ENCODE assay signal across 9 mouse cellular contexts in genomic region chr2:121169173-121169572, GRCm38 (mm10). TPM values are rescaled to one million over a fixed set of nuclear protein-coding genes. Genes with fewer than 3 reads are reported as not detected.
A peak's percentile ranks its signal among the peaks of the same experiment; 100 is the strongest.
DNase-seq lines count a peak whose midpoint lies in the region; ATAC-seq and TF ChIP-seq lines count a peak whose summit lies in the region.
"Had no signal": no experiment of that assay in that cellular context is flagged by ENCODE, and none has a peak within 500 bp of the region (broad histone marks: within the 10 kb centered on the region; RNA-seq: fewer than 3 reads in every experiment).

No protein-coding gene starts in this region.

- peaks cover 33% of the 10 kb centered on the region for H3K36me3 ChIP-seq in heart, embryonic 10.5 days
- H3K36me3 ChIP-seq in MEL (ENCODE audit: control insufficient read depth in 1 of 2, insufficient read depth in 2 of 2, low read length in 2 of 2) (peaks cover 3 to 13% of the 10 kb centered on the region in 2 experiments; a peak in 3 of 4 replicates), macrophage (ENCODE audit: inconsistent target) (peaks cover 35% of the 10 kb centered on the region)
- peaks cover 48% of the 10 kb centered on the region for H3K36me3 ChIP-seq in hindbrain, embryonic 10.5 days

- TF ChIP-seq EP300 in MEL (IDR thresholded peaks at IDR 0.05; ENCODE audit: low read depth in 1 of 2, low read length in 2 of 2), result no peak

- H3K79me2 ChIP-seq in MEL (ENCODE audit: control insufficient read depth, insufficient read depth, low read length, poor library complexity), result peaks cover 29% of the 10 kb centered on the region
- H3K79me2 ChIP-seq in macrophage (ENCODE audit: inconsistent target), result peaks cover 70% of the 10 kb centered on the region

- H3K4me3 ChIP-seq in heart, embryonic 10.5 days, result peak overlapping the region; percentile 94
- H3K4me3 ChIP-seq in MEL (ENCODE audit: control insufficient read depth in 1 of 2, insufficient read depth in 1 of 2, low read depth in 2 of 2, low read length in 2 of 2) (peak overlapping the region; percentile 95 to 99), macrophage (ENCODE audit: inconsistent target) (peak overlapping the region; percentile 77)
- H3K4me3 ChIP-seq in hindbrain, embryonic 10.5 days, result peak overlapping the region; percentile 91

- 52% methylated on average over 4 of the region's 4 CpGs for WGBS in heart, embryonic 10.5 days
- WGBS in hindbrain, embryonic 10.5 days, result 60% methylated on average over 4 of the region's 4 CpGs
- WGBS in macrophage (ENCODE audit: missing documents), result 47% methylated on average over 4 of the region's 4 CpGs

- ATAC-seq in granulocyte monocyte progenitor cell, adult 5-6 weeks (replicated peaks; ENCODE audit: poor library complexity, severe bottlenecking), result no peak

- H3K9ac ChIP-seq in MEL (ENCODE audit: control insufficient read depth, low read depth, low read length, poor library complexity, severe bottlenecking), result peak overlapping the region; percentile 29; the same call in 1 of the 2 replicates

- H3K9me3 ChIP-seq in heart, embryonic 10.5 days, result no peaks in the 10 kb centered on the region
- H3K9me3 ChIP-seq in MEL (replicated peaks; ENCODE audit: insufficient read depth, low read length), result no peaks in the 10 kb centered on the region
- H3K9me3 ChIP-seq in hindbrain, embryonic 10.5 days, result no peaks in the 10 kb centered on the region

- TF ChIP-seq CTCF in MEL (IDR thresholded peaks at IDR 0.05 in 2 of 3, conservative IDR thresholded peaks at IDR 0.05 in 1 of 3; ENCODE audit: control insufficient read depth in 1 of 3, insufficient read depth in 1 of 3, low read depth in 2 of 3, low read length in 3 of 3, poor library complexity in 1 of 3, severe bottlenecking in 1 of 3), result no peak

- intact Hi-C loops in heart, postnatal 25 days (cut with DNase I), result no loop called here
- intact Hi-C loops in left cerebral cortex, postnatal 14 days (cut with DNase I), result no loop called here

- TF ChIP-seq POLR2A in MEL (IDR thresholded peaks at IDR 0.05; ENCODE audit: control insufficient read depth in 1 of 2, insufficient read depth in 1 of 2, low read depth in 1 of 2, low read length in 2 of 2, poor library complexity in 1 of 2), result no peak

- no peak for DNase-seq in heart, embryonic 10.5 days (ENCODE audit: low spot score)
- no peak for DNase-seq in heart, postnatal 25 days (ENCODE audit: low spot score)
- no peak for DNase-seq in MEL (ENCODE audit: low read depth, low spot score)
- no peak for DNase-seq in hindbrain, embryonic 10.5 days (ENCODE audit: low spot score)
- DNase-seq in left cerebral cortex, postnatal 14 days (ENCODE audit: low spot score in 2 of 2), result no peak
- no peak for DNase-seq in B cell, adult 2 months

- peaks cover 21% of the 10 kb centered on the region for H3K4me1 ChIP-seq in heart, embryonic 10.5 days
- peaks cover 0 to 10% of the 10 kb centered on the region in 2 experiments; a peak in 3 of 4 replicates for H3K4me1 ChIP-seq in MEL (ENCODE audit: control insufficient read depth in 1 of 2, insufficient read depth in 2 of 2, low read length in 2 of 2)
- peaks cover 26% of the 10 kb centered on the region for H3K4me1 ChIP-seq in hindbrain, embryonic 10.5 days (replicated peaks)

- H3K27ac ChIP-seq in heart, embryonic 10.5 days, result no peak overlapping the region
- H3K27ac ChIP-seq in MEL (ENCODE audit: control insufficient read depth, low read depth, low read length) (no peak overlapping the region), macrophage (peak overlapping the region; percentile 77)
- no peak overlapping the region for H3K27ac ChIP-seq in hindbrain, embryonic 10.5 days

- TF ChIP-seq RAD21 in MEL (IDR thresholded peaks at IDR 0.05; ENCODE audit: low read depth, low read length), result no peak

- no peaks in the 10 kb centered on the region for H3K27me3 ChIP-seq in heart, embryonic 10.5 days (ENCODE audit: insufficient read depth, poor library complexity, severe bottlenecking)
- no peaks in the 10 kb centered on the region for H3K27me3 ChIP-seq in MEL (ENCODE audit: control insufficient read depth in 1 of 2, insufficient read depth in 2 of 2, low read length in 2 of 2)
- H3K27me3 ChIP-seq in hindbrain, embryonic 10.5 days (ENCODE audit: insufficient read depth, poor library complexity, severe bottlenecking), result no peaks in the 10 kb centered on the region

RNA-seq across cellular contexts. Expression of gene Tubgcp4, which starts 1.3 kb away (rescaled TPM):
- polyA plus RNA-seq in heart, embryonic 10.5 days (2016; fragmentation: Nextera tagmentation; extraction: Ambion mirVana), result 50.0 and 57.3 TPM in 2 replicates
- 10 to 100 TPM; 11.4 to 17.6 TPM for total RNA-seq in heart, postnatal 25 days (2021)
- 27.9 and 31.3 TPM in 2 replicates for total RNA-seq in MEL (2012; rRNA removed)
- polyA plus RNA-seq in MEL (2012; ENCODE audit: insufficient read depth in 1 of 2, insufficient read length in 2 of 2, low read depth in 1 of 2, low replicate concordance in 2 of 2, missing spikeins in 1 of 2) (10 to 100 TPM in 1 of 2 experiments, not detected in 1; 38.9 TPM), macrophage (2018) (26.7 to 37.4 TPM (median 35.5 TPM) in 3 replicates)
- 67.6 and 83.2 TPM in 2 replicates for polyA plus RNA-seq in hindbrain, embryonic 10.5 days (2016; fragmentation: Nextera tagmentation; extraction: Ambion mirVana)
- total RNA-seq in macrophage (2018; cell fraction: chromatin; rRNA removed), result 100 to 1,000 TPM in 18 of 26 experiments, 10 to 100 TPM in 8; 58.4 to 265 (median 164) TPM
- total RNA-seq in macrophage (2018; cell fraction: cytosol; rRNA removed), result 10 to 100 TPM; 19.9 to 36.8 (median 27.5) TPM
- total RNA-seq in macrophage (2018; cell fraction: nucleus; rRNA removed), result 100 to 1,000 TPM in 11 of 26 experiments, 10 to 100 TPM in 15; 32.2 to 163 (median 82.0) TPM
- total RNA-seq in left cerebral cortex, postnatal 14 days (2021), result 10 to 100 TPM; 38.0 to 38.1 TPM
- total RNA-seq in granulocyte monocyte progenitor cell, adult 5-6 weeks (2014; fragmentation: Nextera tagmentation), result 48.4 and 60.8 TPM in 2 replicates
- 27.0 and 36.1 TPM in 2 replicates for total RNA-seq in granulocyte monocyte progenitor cell, adult 5-6 weeks (2017)

RNA-seq across cellular contexts. Expression of gene Zscan29, which starts 1.8 kb away (rescaled TPM):
- 7.0 and 7.4 TPM in 2 replicates for polyA plus RNA-seq in heart, embryonic 10.5 days (2016; fragmentation: Nextera tagmentation; extraction: Ambion mirVana)
- total RNA-seq in heart, postnatal 25 days (2021), result 1 to 10 TPM; 6.6 to 8.2 TPM
- 6.5 and 6.7 TPM in 2 replicates for total RNA-seq in MEL (2012; rRNA removed)
- polyA plus RNA-seq in MEL (2012; ENCODE audit: insufficient read depth in 1 of 2, insufficient read length in 2 of 2, low read depth in 1 of 2, low replicate concordance in 2 of 2, missing spikeins in 1 of 2) (100 to 1,000 TPM in 1 of 2 experiments, 10 to 100 TPM in 1; 10.2 to 199 TPM), macrophage (2018) (16.2 to 24.6 TPM (median 22.3 TPM) in 3 replicates)
- 11.8 and 13.6 TPM in 2 replicates for polyA plus RNA-seq in hindbrain, embryonic 10.5 days (2016; fragmentation: Nextera tagmentation; extraction: Ambion mirVana)
- 100 to 1,000 TPM in 3 of 26 experiments, 10 to 100 TPM in 23; 11.4 to 113 (median 39.8) TPM for total RNA-seq in macrophage (2018; cell fraction: chromatin; rRNA removed)
- total RNA-seq in macrophage (2018; cell fraction: cytosol; rRNA removed), result 10 to 100 TPM in 24 of 26 experiments, 1 to 10 TPM in 2; 7.3 to 55.0 (median 29.3) TPM
- total RNA-seq in macrophage (2018; cell fraction: nucleus; rRNA removed), result 100 to 1,000 TPM in 1 of 26 experiments, 10 to 100 TPM in 25; 11.2 to 104 (median 47.3) TPM
- 1 to 10 TPM; 6.1 to 6.3 TPM for total RNA-seq in left cerebral cortex, postnatal 14 days (2021)
- 14.1 and 21.9 TPM in 2 replicates for total RNA-seq in granulocyte monocyte progenitor cell, adult 5-6 weeks (2014; fragmentation: Nextera tagmentation)
- total RNA-seq in granulocyte monocyte progenitor cell, adult 5-6 weeks (2017), result 23.0 and 23.8 TPM in 2 replicates

RNA-seq across cellular contexts. Expression of gene Lcmt2, which starts 28.7 kb away (rescaled TPM):
- polyA plus RNA-seq in heart, embryonic 10.5 days (2016; fragmentation: Nextera tagmentation; extraction: Ambion mirVana), result 16.6 and 19.4 TPM in 2 replicates
- total RNA-seq in heart, postnatal 25 days (2021), result 1 to 10 TPM; 9.5 to 9.7 TPM
- 9.4 and 13.2 TPM in 2 replicates for total RNA-seq in MEL (2012; rRNA removed)
- polyA plus RNA-seq in MEL (2012; ENCODE audit: insufficient read depth in 1 of 2, insufficient read length in 2 of 2, low read depth in 1 of 2, low replicate concordance in 2 of 2, missing spikeins in 1 of 2) (10 to 100 TPM in 1 of 2 experiments, not detected in 1; 12.9 TPM), macrophage (2018) (4.3 to 10.6 TPM (median 10.2 TPM) in 3 replicates)
- 22.0 and 24.1 TPM in 2 replicates for polyA plus RNA-seq in hindbrain, embryonic 10.5 days (2016; fragmentation: Nextera tagmentation; extraction: Ambion mirVana)
- 10 to 100 TPM in 2 of 26 experiments, 1 to 10 TPM in 23, under 1 TPM in 1; 1.00 to 16.0 (median 4.2) TPM for total RNA-seq in macrophage (2018; cell fraction: chromatin; rRNA removed)
- 10 to 100 TPM in 4 of 26 experiments, 1 to 10 TPM in 22; 1.7 to 12.4 (median 6.6) TPM for total RNA-seq in macrophage (2018; cell fraction: cytosol; rRNA removed)
- 10 to 100 TPM in 6 of 26 experiments, 1 to 10 TPM in 20; 2.0 to 13.5 (median 4.5) TPM for total RNA-seq in macrophage (2018; cell fraction: nucleus; rRNA removed)
- 1 to 10 TPM; 8.1 to 8.5 TPM for total RNA-seq in left cerebral cortex, postnatal 14 days (2021)
- 6.6 and 9.7 TPM in 2 replicates for total RNA-seq in granulocyte monocyte progenitor cell, adult 5-6 weeks (2014; fragmentation: Nextera tagmentation)
- total RNA-seq in granulocyte monocyte progenitor cell, adult 5-6 weeks (2017), result 6.6 and 7.3 TPM in 2 replicates

RNA-seq across cellular contexts. Expression of gene Adal, which starts 28.9 kb away (rescaled TPM):
- 14.4 and 14.5 TPM in 2 replicates for polyA plus RNA-seq in heart, embryonic 10.5 days (2016; fragmentation: Nextera tagmentation; extraction: Ambion mirVana)
- 1 to 10 TPM; 8.0 to 9.9 TPM for total RNA-seq in heart, postnatal 25 days (2021)
- total RNA-seq in MEL (2012; rRNA removed), result 9.3 and 10.8 TPM in 2 replicates
- polyA plus RNA-seq in MEL (2012; ENCODE audit: insufficient read depth in 1 of 2, insufficient read length in 2 of 2, low read depth in 1 of 2, low replicate concordance in 2 of 2, missing spikeins in 1 of 2), result 100 to 1,000 TPM in 1 of 2 experiments, 10 to 100 TPM in 1; 12.1 to 101 TPM
- polyA plus RNA-seq in hindbrain, embryonic 10.5 days (2016; fragmentation: Nextera tagmentation; extraction: Ambion mirVana), result 27.5 and 28.3 TPM in 2 replicates
- 10 to 100 TPM in 13 of 26 experiments, 1 to 10 TPM in 13; 1.5 to 30.9 (median 10.1) TPM for total RNA-seq in macrophage (2018; cell fraction: chromatin; rRNA removed)
- 1 to 10 TPM; 2.9 to 8.3 (median 5.4) TPM for total RNA-seq in macrophage (2018; cell fraction: cytosol; rRNA removed)
- 10 to 100 TPM in 11 of 26 experiments, 1 to 10 TPM in 15; 2.0 to 36.4 (median 8.2) TPM for total RNA-seq in macrophage (2018; cell fraction: nucleus; rRNA removed)
- polyA plus RNA-seq in macrophage (2018), result 7.0 to 7.9 TPM (median 7.1 TPM) in 3 replicates
- 10 to 100 TPM; 13.7 to 20.1 TPM for total RNA-seq in left cerebral cortex, postnatal 14 days (2021)
- total RNA-seq in granulocyte monocyte progenitor cell, adult 5-6 weeks (2014; fragmentation: Nextera tagmentation), result 10.4 and 17.9 TPM in 2 replicates
- 9.0 and 9.2 TPM in 2 replicates for total RNA-seq in granulocyte monocyte progenitor cell, adult 5-6 weeks (2017)

RNA-seq across cellular contexts. Expression of gene Tgm7, which starts 59.6 kb away (rescaled TPM):
- polyA plus RNA-seq in heart, embryonic 10.5 days (2016; fragmentation: Nextera tagmentation; extraction: Ambion mirVana), result not detected in 2 replicates
- total RNA-seq in heart, postnatal 25 days (2021), result not detected
- not detected in 2 replicates for total RNA-seq in MEL (2012; rRNA removed)
- polyA plus RNA-seq in MEL (2012; ENCODE audit: insufficient read depth in 1 of 2, insufficient read length in 2 of 2, low read depth in 1 of 2, low replicate concordance in 2 of 2, missing spikeins in 1 of 2) (not detected), macrophage (2018) (not detected in 3 replicates)
- polyA plus RNA-seq in hindbrain, embryonic 10.5 days (2016; fragmentation: Nextera tagmentation; extraction: Ambion mirVana), result not detected in 2 replicates
- under 1 TPM in 3 of 26 experiments, not detected in 23; 0.37 to 0.46 (median 0.43) TPM for total RNA-seq in macrophage (2018; cell fraction: chromatin; rRNA removed)
- total RNA-seq in macrophage (2018; cell fraction: cytosol; rRNA removed), result not detected
- not detected for total RNA-seq in macrophage (2018; cell fraction: nucleus; rRNA removed)
- total RNA-seq in left cerebral cortex, postnatal 14 days (2021), result under 1 TPM in 1 of 2 experiments, not detected in 1; 0.15 TPM
- total RNA-seq in granulocyte monocyte progenitor cell, adult 5-6 weeks (2014; fragmentation: Nextera tagmentation), result not detected in 2 replicates
- total RNA-seq in granulocyte monocyte progenitor cell, adult 5-6 weeks (2017), result not detected in 2 replicates
- polyA plus RNA-seq: spleen, adult 2 months had no signal
